In genomic region chr2:91989750-91990149, GRCm38 (mm10) we compare ENCODE assay signal across 16 mouse cellular contexts. TPM values are rescaled to one million over a fixed set of nuclear protein-coding genes. Genes with fewer than 3 reads are reported as not detected.
DNase-seq lines count a peak whose midpoint lies in the region; ATAC-seq and TF ChIP-seq lines count a peak whose summit lies in the region.
"Had no signal": no experiment of that assay in that cellular context is flagged by ENCODE, and none has a peak within 500 bp of the region (broad histone marks: within the 10 kb centered on the region; RNA-seq: fewer than 3 reads in every experiment).

No protein-coding gene starts in this region.

- peak; percentile 39 for TF ChIP-seq CTCF in kidney, adult 2 months (conservative IDR thresholded peaks at IDR 0.05; ENCODE audit: insufficient read depth, insufficient read length, low read depth, low read length)
- TF ChIP-seq CTCF in testis, adult 2 months (IDR thresholded peaks at IDR 0.05; ENCODE audit: control insufficient read depth, insufficient read depth, insufficient replicate concordance, low read depth, low read length): peak; percentile 33; the same call in 1 of the 2 replicates
- TF ChIP-seq CTCF in MEL (IDR thresholded peaks at IDR 0.05 in 2 of 3, conservative IDR thresholded peaks at IDR 0.05 in 1 of 3; ENCODE audit: control insufficient read depth in 1 of 3, insufficient read depth in 1 of 3, low read depth in 2 of 3, low read length in 3 of 3, poor library complexity in 1 of 3, severe bottlenecking in 1 of 3): peak; percentile 53 to 78 (median 64)

- no peaks in the 10 kb centered on the region for H3K9me3 ChIP-seq in MEL (replicated peaks; ENCODE audit: insufficient read depth, low read length)
- H3K9me3 ChIP-seq: heart, embryonic 10.5 days; hindbrain, embryonic 12.5 days; limb, embryonic 15.5 days had no signal

- H3K9ac ChIP-seq in MEL (ENCODE audit: control insufficient read depth, low read depth, low read length, poor library complexity, severe bottlenecking): no peak overlapping the region
- H3K9ac ChIP-seq: hindbrain, embryonic 12.5 days; limb, embryonic 15.5 days had no signal

- TF ChIP-seq RAD21 in MEL (IDR thresholded peaks at IDR 0.05; ENCODE audit: low read depth, low read length): peak; percentile 55

- no peaks in the 10 kb centered on the region for H3K27me3 ChIP-seq in kidney, adult 2 months (replicated peaks; ENCODE audit: control insufficient read depth, insufficient read depth, low read length)
- H3K27me3 ChIP-seq in testis, adult 2 months (ENCODE audit: control insufficient read depth, insufficient read depth, low read length): no peaks in the 10 kb centered on the region
- H3K27me3 ChIP-seq in MEL (ENCODE audit: control insufficient read depth in 1 of 2, insufficient read depth in 2 of 2, low read length in 2 of 2): peaks cover 0 to 1% of the 10 kb centered on the region in 2 experiments; a peak in 1 of 4 replicates
- H3K27me3 ChIP-seq: limb, embryonic 15.5 days; Patski had no signal

- no peak for ATAC-seq in granulocyte monocyte progenitor cell, adult 5-6 weeks (replicated peaks; ENCODE audit: poor library complexity, severe bottlenecking)
- ATAC-seq: Patski had no signal

- no peak for TF ChIP-seq POLR2A in kidney, adult 2 months (IDR thresholded peaks at IDR 0.05; ENCODE audit: low read depth, low read length)
- TF ChIP-seq POLR2A in testis, adult 2 months (IDR thresholded peaks at IDR 0.05; ENCODE audit: control insufficient read depth, low read depth, low read length): no peak
- TF ChIP-seq POLR2A in MEL (IDR thresholded peaks at IDR 0.05; ENCODE audit: control insufficient read depth in 1 of 2, insufficient read depth in 1 of 2, low read depth in 1 of 2, low read length in 2 of 2, poor library complexity in 1 of 2): no peak

- H3K79me2 ChIP-seq in MEL (ENCODE audit: control insufficient read depth, insufficient read depth, low read length, poor library complexity): no peaks in the 10 kb centered on the region

- no peak for DNase-seq in kidney, adult 2 months
- DNase-seq in kidney, adult 18-20 months: no peak
- no peak for DNase-seq in testis, postnatal 14 days (ENCODE audit: low spot score)
- peak; percentile 53 for DNase-seq in MEL (ENCODE audit: low read depth, low spot score)
- DNase-seq in spleen, postnatal 14 days (ENCODE audit: low spot score in 2 of 2): no peak
- DNase-seq: adrenal gland, postnatal 14 days; cerebellum, adult 11 months; thymus, adult 18-20 months had no signal

- no peaks in the 10 kb centered on the region for H3K36me3 ChIP-seq in kidney, adult 2 months (ENCODE audit: control insufficient read depth, insufficient read depth, low read length)
- H3K36me3 ChIP-seq in testis, adult 2 months (ENCODE audit: control insufficient read depth, insufficient read depth, low read length): no peaks in the 10 kb centered on the region
- no peaks in the 10 kb centered on the region for H3K36me3 ChIP-seq in MEL (ENCODE audit: control insufficient read depth in 1 of 2, insufficient read depth in 2 of 2, low read length in 2 of 2)
- H3K36me3 ChIP-seq: hindbrain, embryonic 12.5 days had no signal

- no peak overlapping the region for H3K27ac ChIP-seq in kidney, adult 2 months (ENCODE audit: insufficient read depth, low read depth, low read length)
- H3K27ac ChIP-seq in testis, adult 2 months (ENCODE audit: control insufficient read depth, insufficient read depth, low read depth, low read length): no peak overlapping the region
- H3K27ac ChIP-seq in MEL (ENCODE audit: control insufficient read depth, low read depth, low read length): no peak overlapping the region
- H3K27ac ChIP-seq: heart, embryonic 10.5 days; hindbrain, embryonic 12.5 days; limb, embryonic 15.5 days had no signal

- peaks cover 3% of the 10 kb centered on the region; the same call in 1 of the 2 replicates for H3K4me1 ChIP-seq in kidney, adult 2 months (ENCODE audit: control insufficient read depth, insufficient read depth, low read length)
- H3K4me1 ChIP-seq in testis, adult 2 months (ENCODE audit: control insufficient read depth, insufficient read depth, low read length): no peaks in the 10 kb centered on the region; the same call in 1 of the 2 replicates
- peaks cover 4 to 11% of the 10 kb centered on the region in 2 experiments; a peak in 2 of 4 replicates for H3K4me1 ChIP-seq in MEL (ENCODE audit: control insufficient read depth in 1 of 2, insufficient read depth in 2 of 2, low read length in 2 of 2)

- TF ChIP-seq EP300 in MEL (IDR thresholded peaks at IDR 0.05; ENCODE audit: low read depth in 1 of 2, low read length in 2 of 2): no peak

- no peak overlapping the region for H3K4me3 ChIP-seq in kidney, adult 2 months (ENCODE audit: insufficient read depth, low read depth, low read length)
- H3K4me3 ChIP-seq in testis, adult 2 months (ENCODE audit: control insufficient read depth, low read depth, low read length): no peak overlapping the region
- H3K4me3 ChIP-seq in MEL (ENCODE audit: control insufficient read depth in 1 of 2, insufficient read depth in 1 of 2, low read depth in 2 of 2, low read length in 2 of 2): no peak overlapping the region
- H3K4me3 ChIP-seq: heart, embryonic 10.5 days; hindbrain, embryonic 12.5 days; limb, embryonic 15.5 days; megakaryocyte, embryonic 14.5 days had no signal

TF ChIP-seq in MEL, 35 proteins besides CTCF, POLR2A, EP300 and RAD21:
- TF ChIP-seq MYC (IDR thresholded peaks at IDR 0.05; ENCODE audit: low read depth, low read length) (0 out of 2 replicates have a peak, but pooled peaks have one; percentile 21), UBTF (IDR thresholded peaks at IDR 0.05; ENCODE audit: borderline replicate concordance, insufficient read depth, low read depth, low read length) (no peak), SMC3 (IDR thresholded peaks at IDR 0.05; ENCODE audit: low read depth, low read length) (peak; percentile 55), TBP (IDR thresholded peaks at IDR 0.05; ENCODE audit: low read depth, low read length) (no peak), ZKSCAN1 (IDR thresholded peaks at IDR 0.05; ENCODE audit: low read depth, low read length) (peak; percentile 82; the same call in 1 of the 2 replicates)

RNA-seq across cellular contexts. Expression of gene Dgkz, which starts 14.1 kb away (rescaled TPM):
- polyA plus RNA-seq in kidney, adult 2 months (2012; rRNA removed): 106 and 119 TPM in 2 replicates
- polyA plus RNA-seq in testis, adult 2 months (2012; rRNA removed): 14.2 and 14.3 TPM in 2 replicates
- total RNA-seq in MEL (2012; rRNA removed): 65.6 and 66.1 TPM in 2 replicates
- polyA plus RNA-seq in MEL (2012; ENCODE audit: insufficient read depth in 1 of 2, insufficient read length in 2 of 2, low read depth in 1 of 2, low replicate concordance in 2 of 2, missing spikeins in 1 of 2): 100 to 1,000 TPM in 1 of 2 experiments, not detected in 1; 165 TPM
- 115 and 135 TPM in 2 replicates for total RNA-seq in granulocyte monocyte progenitor cell, adult 5-6 weeks (2014; fragmentation: Nextera tagmentation)
- 75.7 and 89.4 TPM in 2 replicates for total RNA-seq in granulocyte monocyte progenitor cell, adult 5-6 weeks (2017)

RNA-seq across cellular contexts. Expression of gene Creb3l1, which starts 34.6 kb away (rescaled TPM):
- 6.7 and 8.9 TPM in 2 replicates for polyA plus RNA-seq in kidney, adult 2 months (2012; rRNA removed)
- polyA plus RNA-seq in testis, adult 2 months (2012; rRNA removed): 2.6 and 3.1 TPM in 2 replicates
- 0.12 and 0.16 TPM in 2 replicates for total RNA-seq in MEL (2012; rRNA removed)
- polyA plus RNA-seq in MEL (2012; ENCODE audit: insufficient read depth in 1 of 2, insufficient read length in 2 of 2, low read depth in 1 of 2, low replicate concordance in 2 of 2, missing spikeins in 1 of 2): 1 to 10 TPM in 1 of 2 experiments, not detected in 1; 9.1 TPM
- total RNA-seq in granulocyte monocyte progenitor cell, adult 5-6 weeks (2014; fragmentation: Nextera tagmentation): 1.1 and 2.2 TPM in 2 replicates
- 0.69 TPM in 1 of 2 replicates, not detected in the other for total RNA-seq in granulocyte monocyte progenitor cell, adult 5-6 weeks (2017)

RNA-seq across cellular contexts. Expression of gene Gm9821, which starts 44.2 kb away (rescaled TPM):
- not detected in 2 replicates for polyA plus RNA-seq in kidney, adult 2 months (2012; rRNA removed)
- polyA plus RNA-seq in testis, adult 2 months (2012; rRNA removed): not detected in 2 replicates
- total RNA-seq in MEL (2012; rRNA removed): 0.85 and 1.2 TPM in 2 replicates
- polyA plus RNA-seq in MEL (2012; ENCODE audit: insufficient read depth in 1 of 2, insufficient read length in 2 of 2, low read depth in 1 of 2, low replicate concordance in 2 of 2, missing spikeins in 1 of 2): 10 to 100 TPM in 1 of 2 experiments, not detected in 1; 22.7 TPM
- total RNA-seq in granulocyte monocyte progenitor cell, adult 5-6 weeks (2014; fragmentation: Nextera tagmentation): not detected in 2 replicates
- 0.21 TPM in 1 of 2 replicates, not detected in the other for total RNA-seq in granulocyte monocyte progenitor cell, adult 5-6 weeks (2017)
- total RNA-seq: adrenal gland, postnatal 14 days; left cerebral cortex, adult 18-20 months had no signal

RNA-seq across cellular contexts. Expression of gene Mdk, which starts 57.7 kb away (rescaled TPM):
- polyA plus RNA-seq in kidney, adult 2 months (2012; rRNA removed): 76.0 and 80.1 TPM in 2 replicates
- 9.6 TPM in 2 replicates for polyA plus RNA-seq in testis, adult 2 months (2012; rRNA removed)
- 0.19 and 0.59 TPM in 2 replicates for total RNA-seq in MEL (2012; rRNA removed)
- 1 to 10 TPM in 1 of 2 experiments, not detected in 1; 3.4 TPM for polyA plus RNA-seq in MEL (2012; ENCODE audit: insufficient read depth in 1 of 2, insufficient read length in 2 of 2, low read depth in 1 of 2, low replicate concordance in 2 of 2, missing spikeins in 1 of 2)
- 1.3 and 4.1 TPM in 2 replicates for total RNA-seq in granulocyte monocyte progenitor cell, adult 5-6 weeks (2014; fragmentation: Nextera tagmentation)
- total RNA-seq in granulocyte monocyte progenitor cell, adult 5-6 weeks (2017): not detected in 2 replicates
